Mouse (Mus musculus) spleen, adult 2 months (tissue): ENCODE measurements at regions not wholly inside any gene's neighbourhood (a gene's known extent, or its start where the extent isn't known, plus 50 kb on each side); places are given as distances from the start of the nearest gene placed in this dataset.

Experiments used
- DNase-seq, 2 experiments: peaks; one replicate each; pipeline versions ENCODE4 v3.0.0 to v3.0.0-alpha.2; 2012 to 2021; ENCODE audit warnings: low spot score in 2 of 2, low read depth in 1 of 2
- H3K27ac ChIP-seq: fragments of 200-500 bp; 2 replicates; pipeline ENCODE4 v1.5.1; 2012; ENCODE audit warnings: low read length, inconsistent platforms; ENCODE audit not compliant: insufficient read depth
- H3K27me3 ChIP-seq: fragments of 200-500 bp; 2 replicates; pipeline ENCODE4 v1.6.1; 2012; ENCODE audit warnings: mild to moderate bottlenecking, moderate library complexity, low read length, inconsistent platforms; ENCODE audit not compliant: control insufficient read depth, insufficient read depth
- H3K36me3 ChIP-seq: fragments of 200-500 bp; 2 replicates; pipeline ENCODE4 v1.6.1; 2012; ENCODE audit warnings: mild to moderate bottlenecking, low read length, inconsistent platforms; ENCODE audit not compliant: control insufficient read depth, insufficient read depth
- H3K4me1 ChIP-seq: fragments of 200-500 bp; 2 replicates; pipeline ENCODE4 v1.6.1; 2011; ENCODE audit warnings: inconsistent platforms; ENCODE audit not compliant: control insufficient read depth, insufficient read depth, insufficient read length
- H3K4me3 ChIP-seq: fragments of 200-500 bp; 2 replicates; pipeline ENCODE4 v1.5.1; 2011; ENCODE audit warnings: mild to moderate bottlenecking, inconsistent platforms; ENCODE audit not compliant: insufficient read depth, insufficient read length; ENCODE audit errors: extremely low read depth
- CTCF ChIP-seq: fragments of 200-500 bp; IDR thresholded peaks from 2 replicates; pipeline ENCODE4 v1.5.1; 2011; ENCODE audit warnings: mild to moderate bottlenecking, inconsistent platforms; ENCODE audit not compliant: insufficient read depth, insufficient read length, insufficient replicate concordance; ENCODE audit errors: extremely low read depth
- POLR2A ChIP-seq: fragments of 200-500 bp; IDR thresholded peaks from 2 replicates; pipeline ENCODE4 v1.6.1; 2011; ENCODE audit warnings: low read depth, low read length, inconsistent platforms
- WGBS: fragments of 180-500 bp; shearing (Covaris S2); methylation state at CpG from one replicate; pipeline ENCODE4 v1.1.7; 2018; 5-methylcytosine and 5-hydroxymethylcytosine counted together

DNA sequence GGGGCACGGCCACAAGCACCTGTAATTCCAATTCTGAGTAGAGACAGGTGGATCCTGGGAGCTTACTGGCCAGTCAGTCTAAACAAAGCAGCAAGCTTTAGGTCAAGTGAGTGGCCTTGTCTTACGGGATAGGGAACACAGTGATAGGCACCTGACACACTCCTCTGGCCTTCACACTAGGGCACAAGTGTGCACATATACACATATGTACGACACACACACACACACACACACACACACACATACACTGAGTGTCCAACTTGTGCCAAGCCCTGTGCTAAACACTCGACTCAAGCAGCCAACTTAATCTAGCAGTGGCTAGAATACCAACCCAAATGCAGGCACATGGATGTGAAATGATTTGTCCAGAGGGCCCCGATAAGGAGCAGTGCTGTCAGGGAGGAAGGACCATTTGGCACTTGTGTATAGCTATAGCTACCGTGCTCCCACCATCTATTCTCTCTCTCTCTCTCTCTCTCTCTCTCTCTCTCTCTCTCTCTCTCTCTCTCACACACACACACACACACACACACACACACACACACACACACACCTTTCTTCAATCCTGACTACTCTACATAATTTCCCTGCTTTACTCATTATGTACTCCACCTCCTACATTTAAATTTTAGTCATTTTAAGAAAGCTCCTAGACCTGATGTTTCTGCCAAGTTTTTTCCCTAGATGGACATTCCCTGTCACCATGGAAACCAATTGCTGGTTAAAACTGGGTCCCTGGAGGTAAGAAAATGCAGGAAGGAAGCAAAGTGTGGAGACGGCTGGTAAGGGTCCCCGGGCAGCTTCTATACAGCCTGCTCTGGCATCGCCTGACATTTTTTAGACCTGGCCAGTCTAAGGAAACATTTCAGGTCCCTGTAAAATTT is 609.2 kb downstream of the Zfp706 start:
- Histone ChIP-seq H3K4me3 (no peak overlapping the region), H3K27ac (no peak overlapping the region), H3K36me3 (no peaks in the 10 kb centered on the region), H3K27me3 (no peaks in the 10 kb centered on the region), H3K4me1 (no peaks in the 10 kb centered on the region; the same call in 1 of the 2 replicates)
- no peak for DNase-seq
- no peak for TF ChIP-seq POLR2A
- TF ChIP-seq CTCF: no peak
- 84% methylated on average over 9 of the region's 9 CpGs for WGBS

DNA sequence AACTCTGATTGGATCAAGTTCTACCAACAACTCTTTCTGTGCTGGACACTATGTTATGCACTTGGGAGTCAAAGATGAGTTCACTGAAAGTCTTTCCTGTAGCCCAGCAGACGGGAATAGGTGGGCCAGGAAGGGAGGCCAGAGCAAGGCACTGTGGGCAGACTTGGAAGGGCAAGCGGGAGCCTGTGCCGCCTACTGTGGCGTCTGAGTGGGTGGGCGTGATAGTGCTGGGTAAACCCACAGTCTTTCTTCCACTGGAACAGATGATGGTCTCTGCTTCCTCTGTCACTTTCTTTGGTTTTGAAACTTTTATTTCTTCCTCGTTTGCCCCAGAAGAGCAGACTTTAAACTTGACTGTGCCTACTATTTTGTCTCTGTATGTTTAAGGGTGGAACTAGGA is 610.8 kb downstream of the Zfp706 start:
- H3K4me1 ChIP-seq: no peaks in the 10 kb centered on the region; the same call in 1 of the 2 replicates
- no peak overlapping the region for H3K27ac ChIP-seq
- H3K27me3 ChIP-seq: no peaks in the 10 kb centered on the region
- H3K4me3 ChIP-seq: no peak overlapping the region
- no peaks in the 10 kb centered on the region for H3K36me3 ChIP-seq
- TF ChIP-seq CTCF (no peak), POLR2A (no peak)
- DNase-seq: no peak
- 48% methylated on average over 6 of the region's 6 CpGs for WGBS

DNA sequence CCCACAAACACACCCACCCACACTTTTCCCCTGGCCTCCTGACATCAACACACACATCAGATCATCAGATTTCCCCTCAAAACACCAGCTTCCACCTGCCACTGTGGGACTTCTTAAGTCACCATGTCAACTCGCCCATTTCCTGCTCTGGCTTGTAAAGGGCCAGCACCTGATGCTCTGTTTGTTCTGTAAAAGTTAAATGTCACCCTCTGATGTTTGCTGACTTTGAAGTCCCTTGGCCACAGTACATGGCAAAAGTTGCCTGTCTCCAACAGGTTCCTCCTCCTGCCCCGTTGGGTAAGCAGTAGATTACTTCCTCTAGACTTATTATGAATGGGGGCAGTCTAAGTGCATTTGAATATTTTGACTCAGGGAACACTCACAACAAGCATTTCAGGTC is 611.3 kb downstream of the Zfp706 start:
- 9% methylated on average over 2 of the region's 2 CpGs for WGBS
- Histone ChIP-seq H3K4me1 (no peaks in the 10 kb centered on the region; the same call in 1 of the 2 replicates), H3K36me3 (no peaks in the 10 kb centered on the region), H3K27ac (no peak overlapping the region), H3K4me3 (no peak overlapping the region), H3K27me3 (no peaks in the 10 kb centered on the region)
- no peak for TF ChIP-seq CTCF
- no peak for TF ChIP-seq POLR2A
- DNase-seq: peak in 1 of 2 experiments; percentile 55

GRCm38 (mm10) chr15:36395672-36396050 is 611.9 kb downstream of the Zfp706 start:
- no peak overlapping the region for H3K4me3 ChIP-seq
- H3K36me3 ChIP-seq: no peaks in the 10 kb centered on the region
- no peak for DNase-seq
- H3K27ac ChIP-seq: no peak overlapping the region
- no peak for TF ChIP-seq CTCF
- no peak for TF ChIP-seq POLR2A
- WGBS: 70% methylated on average over 4 of the region's 4 CpGs
- H3K4me1 ChIP-seq: no peaks in the 10 kb centered on the region; the same call in 1 of the 2 replicates
- no peaks in the 10 kb centered on the region for H3K27me3 ChIP-seq

GRCm38 (mm10) chr15:36394914-36395671 is 612.5 kb downstream of the Zfp706 start:
- no peaks in the 10 kb centered on the region for H3K36me3 ChIP-seq
- H3K4me1 ChIP-seq: no peaks in the 10 kb centered on the region; the same call in 1 of the 2 replicates
- H3K27me3 ChIP-seq: no peaks in the 10 kb centered on the region
- H3K4me3 ChIP-seq: no peak overlapping the region
- TF ChIP-seq CTCF (no peak), POLR2A (no peak)
- 85% methylated on average over 8 of the region's 8 CpGs for WGBS
- no peak overlapping the region for H3K27ac ChIP-seq
- DNase-seq: no peak

DNA sequence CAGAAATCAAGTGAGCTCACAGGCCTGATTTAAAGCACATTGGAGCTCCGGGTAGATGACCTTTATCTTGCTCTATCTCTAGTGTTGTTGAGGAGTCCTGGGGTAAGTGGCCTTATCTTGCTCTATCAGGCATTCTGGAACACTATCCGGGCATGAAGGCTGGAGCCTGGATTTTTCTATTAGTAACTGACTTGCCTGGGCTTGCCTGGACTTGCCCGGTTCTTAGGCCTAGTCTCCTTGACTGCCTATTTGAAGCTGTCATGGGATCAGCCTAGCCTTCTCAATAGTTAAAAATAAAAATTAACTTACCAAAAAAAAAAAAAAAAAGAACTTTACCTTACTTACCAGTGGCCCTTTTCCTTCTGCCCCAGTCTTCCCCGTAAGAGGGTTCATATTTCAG is 617.8 kb downstream of the Zfp706 start:
- 79% methylated on average over 4 of the region's 4 CpGs for WGBS
- DNase-seq: no peak
- H3K4me3 ChIP-seq: no peak overlapping the region
- TF ChIP-seq POLR2A (no peak), CTCF (no peak)
- H3K36me3 ChIP-seq: no peaks in the 10 kb centered on the region
- no peaks in the 10 kb centered on the region for H3K4me1 ChIP-seq
- H3K27ac ChIP-seq: no peak overlapping the region
- H3K27me3 ChIP-seq: no peaks in the 10 kb centered on the region

DNA sequence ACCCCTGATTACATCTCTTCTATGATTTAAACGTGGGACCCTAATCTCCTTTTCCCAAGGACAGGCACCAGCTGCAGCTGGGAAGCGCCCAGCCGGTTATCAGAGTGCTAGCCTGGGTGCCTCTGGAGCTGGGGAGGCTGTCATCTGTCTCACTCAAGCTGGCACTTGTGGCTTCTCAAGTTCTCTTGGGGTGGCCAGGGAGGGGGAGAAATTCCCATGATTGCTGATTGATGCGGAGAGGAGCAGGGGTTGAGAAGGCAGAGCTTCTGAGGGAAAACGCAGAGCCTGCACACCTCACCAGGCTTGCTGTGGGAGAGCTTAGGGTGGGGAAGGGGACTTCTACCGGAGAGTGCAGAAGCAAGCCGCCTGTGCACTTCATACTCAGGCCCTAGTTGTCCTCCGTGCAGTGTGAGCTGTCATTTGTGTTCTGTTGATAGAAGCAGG is 626.3 kb downstream of the Zfp706 start:
- Histone ChIP-seq H3K4me3 (no peak overlapping the region), H3K36me3 (no peaks in the 10 kb centered on the region), H3K27ac (no peak overlapping the region), H3K4me1 (no peaks in the 10 kb centered on the region), H3K27me3 (peaks cover 2% of the 10 kb centered on the region; the same call in 1 of the 2 replicates)
- 39% methylated on average over 8 of the region's 8 CpGs for WGBS
- TF ChIP-seq POLR2A: no peak
- no peak for TF ChIP-seq CTCF
- no peak for DNase-seq
